Mouse (Mus musculus): ENCODE results near the gene Ntn1. TPM values are rescaled to one million over a fixed set of nuclear protein-coding genes. Genes with fewer than 3 reads are reported as not detected.

The Ntn1 gene
- polyA plus RNA-seq, 1 experiment from 2014 or later = 4.8 TPM

- Histone ChIP-seq H3K9ac (ENCODE audit: low read length) (no peak overlapping the region), H3K4me2 (ENCODE audit: low read depth, low read length, severe bottlenecking) (no peak overlapping the region), H3K4me1 (replicated peaks; ENCODE audit: control insufficient read depth, insufficient read depth, low read length) (peaks cover 7% of the 10 kb centered on the region; the same call in 1 of the 2 replicates), H3K36me3 (ENCODE audit: control insufficient read depth, insufficient read depth, low read length) (no peaks in the 10 kb centered on the region), H3K4me3 (ENCODE audit: low read depth, low read length) (no peak overlapping the region), H3K27me3 (ENCODE audit: control insufficient read depth, insufficient read depth, low read length) (no peaks in the 10 kb centered on the region), H3K27ac (ENCODE audit: low read depth, low read length) (no peak overlapping the region), H3K9me3 (ENCODE audit: control insufficient read depth, low read length) (no peaks in the 10 kb centered on the region)
- DNase-seq (ENCODE audit: low spot score) = no peak
- ATAC-seq (replicated peaks; ENCODE audit: low FRiP score) = no peak
- WGBS = 84% methylated on average over 10 of the region's 10 CpGs
Observed at GRCm38 (mm10) chr11:68203658-68204315, 196.8 kb downstream of the Ntn1 start.

- H3K4me3 ChIP-seq (ENCODE audit: low read depth, low read length) = no peak overlapping the region
- H3K4me2 ChIP-seq (ENCODE audit: low read depth, low read length, severe bottlenecking) = no peak overlapping the region
- no peak for DNase-seq (ENCODE audit: low spot score)
- no peaks in the 10 kb centered on the region for H3K27me3 ChIP-seq (ENCODE audit: control insufficient read depth, insufficient read depth, low read length)
- 59% methylated on average over 10 of the region's 10 CpGs for WGBS
- H3K27ac ChIP-seq (ENCODE audit: low read depth, low read length) = no peak overlapping the region
- peaks cover 7% of the 10 kb centered on the region; the same call in 1 of the 2 replicates for H3K4me1 ChIP-seq (replicated peaks; ENCODE audit: control insufficient read depth, insufficient read depth, low read length)
- no peak for ATAC-seq (replicated peaks; ENCODE audit: low FRiP score)
- no peak overlapping the region for H3K9ac ChIP-seq (ENCODE audit: low read length)
- no peaks in the 10 kb centered on the region for H3K9me3 ChIP-seq (ENCODE audit: control insufficient read depth, low read length)
- H3K36me3 ChIP-seq (ENCODE audit: control insufficient read depth, insufficient read depth, low read length) = no peaks in the 10 kb centered on the region
Observed at GRCm38 (mm10) chr11:68202561-68202960, 198.1 kb downstream of the Ntn1 start.

- H3K4me3 ChIP-seq (ENCODE audit: low read depth, low read length) = no peak overlapping the region
- H3K9ac ChIP-seq (ENCODE audit: low read length) = no peak overlapping the region
- no peak overlapping the region for H3K4me2 ChIP-seq (ENCODE audit: low read depth, low read length, severe bottlenecking)
- H3K27ac ChIP-seq (ENCODE audit: low read depth, low read length) = no peak overlapping the region
- H3K27me3 ChIP-seq (ENCODE audit: control insufficient read depth, insufficient read depth, low read length) = no peaks in the 10 kb centered on the region
- H3K9me3 ChIP-seq (ENCODE audit: control insufficient read depth, low read length) = no peaks in the 10 kb centered on the region
- ATAC-seq (replicated peaks; ENCODE audit: low FRiP score) = no peak
- H3K4me1 ChIP-seq (replicated peaks; ENCODE audit: control insufficient read depth, insufficient read depth, low read length) = peaks cover 7% of the 10 kb centered on the region; the same call in 1 of the 2 replicates
- WGBS = 82% methylated on average over 10 of the region's 10 CpGs
- no peak for DNase-seq (ENCODE audit: low spot score)
- H3K36me3 ChIP-seq (ENCODE audit: control insufficient read depth, insufficient read depth, low read length) = no peaks in the 10 kb centered on the region
Observed at GRCm38 (mm10) chr11:68201811-68202459, 198.7 kb downstream of the Ntn1 start.

GRCm38 (mm10) chr11:68201063-68201462 is 199.6 kb downstream of the Ntn1 start:
- Histone ChIP-seq H3K27ac (ENCODE audit: low read depth, low read length) (no peak overlapping the region), H3K9me3 (ENCODE audit: control insufficient read depth, low read length) (no peaks in the 10 kb centered on the region), H3K9ac (ENCODE audit: low read length) (no peak overlapping the region), H3K27me3 (ENCODE audit: control insufficient read depth, insufficient read depth, low read length) (no peaks in the 10 kb centered on the region), H3K4me3 (ENCODE audit: low read depth, low read length) (no peak overlapping the region), H3K36me3 (ENCODE audit: control insufficient read depth, insufficient read depth, low read length) (no peaks in the 10 kb centered on the region), H3K4me1 (replicated peaks; ENCODE audit: control insufficient read depth, insufficient read depth, low read length) (peaks cover 7% of the 10 kb centered on the region; the same call in 1 of the 2 replicates), H3K4me2 (ENCODE audit: low read depth, low read length, severe bottlenecking) (no peak overlapping the region)
- ATAC-seq (replicated peaks; ENCODE audit: low FRiP score) = no peak
- WGBS = 90% methylated on average over 1 of the region's 1 CpGs
- DNase-seq (ENCODE audit: low spot score) = no peak

GRCm38 (mm10) chr11:68200500-68200899 is 200.1 kb downstream of the Ntn1 start:
- peaks cover 7% of the 10 kb centered on the region; the same call in 1 of the 2 replicates for H3K4me1 ChIP-seq (replicated peaks; ENCODE audit: control insufficient read depth, insufficient read depth, low read length)
- 88% methylated on average over 4 of the region's 4 CpGs for WGBS

GRCm38 (mm10) chr11:68199801-68200423 is 200.7 kb downstream of the Ntn1 start:
- Histone ChIP-seq H3K4me3 (ENCODE audit: low read depth, low read length) (no peak overlapping the region), H3K9me3 (ENCODE audit: control insufficient read depth, low read length) (no peaks in the 10 kb centered on the region), H3K36me3 (ENCODE audit: control insufficient read depth, insufficient read depth, low read length) (no peaks in the 10 kb centered on the region), H3K4me1 (replicated peaks; ENCODE audit: control insufficient read depth, insufficient read depth, low read length) (peaks cover 7% of the 10 kb centered on the region; the same call in 1 of the 2 replicates), H3K9ac (ENCODE audit: low read length) (no peak overlapping the region), H3K4me2 (ENCODE audit: low read depth, low read length, severe bottlenecking) (no peak overlapping the region), H3K27ac (ENCODE audit: low read depth, low read length) (no peak overlapping the region), H3K27me3 (ENCODE audit: control insufficient read depth, insufficient read depth, low read length) (no peaks in the 10 kb centered on the region)
- WGBS = 42% methylated on average over 10 of the region's 10 CpGs
- DNase-seq (ENCODE audit: low spot score) = no peak
- no peak for ATAC-seq (replicated peaks; ENCODE audit: low FRiP score)

More at GRCm38 (mm10) chr11:68200500-68200899, 200.1 kb downstream of the Ntn1 start:
- H3K9ac ChIP-seq (ENCODE audit: low read length) = no peak overlapping the region
- H3K4me2 ChIP-seq (ENCODE audit: low read depth, low read length, severe bottlenecking) = no peak overlapping the region
- H3K27me3 ChIP-seq (ENCODE audit: control insufficient read depth, insufficient read depth, low read length) = no peaks in the 10 kb centered on the region
- no peaks in the 10 kb centered on the region for H3K36me3 ChIP-seq (ENCODE audit: control insufficient read depth, insufficient read depth, low read length)
- H3K4me3 ChIP-seq (ENCODE audit: low read depth, low read length) = no peak overlapping the region
- no peaks in the 10 kb centered on the region for H3K9me3 ChIP-seq (ENCODE audit: control insufficient read depth, low read length)
- no peak overlapping the region for H3K27ac ChIP-seq (ENCODE audit: low read depth, low read length)
- no peak for DNase-seq (ENCODE audit: low spot score)
- no peak for ATAC-seq (replicated peaks; ENCODE audit: low FRiP score)

- DNase-seq (ENCODE audit: low spot score) (no peak), ATAC-seq (replicated peaks; ENCODE audit: low FRiP score) (no peak)
- Histone ChIP-seq H3K4me3 (ENCODE audit: low read depth, low read length) (no peak overlapping the region), H3K27ac (ENCODE audit: low read depth, low read length) (no peak overlapping the region), H3K4me1 (replicated peaks; ENCODE audit: control insufficient read depth, insufficient read depth, low read length) (peaks cover 7% of the 10 kb centered on the region; the same call in 1 of the 2 replicates), H3K36me3 (ENCODE audit: control insufficient read depth, insufficient read depth, low read length) (no peaks in the 10 kb centered on the region), H3K27me3 (ENCODE audit: control insufficient read depth, insufficient read depth, low read length) (no peaks in the 10 kb centered on the region), H3K9ac (ENCODE audit: low read length) (no peak overlapping the region), H3K4me2 (ENCODE audit: low read depth, low read length, severe bottlenecking) (no peak overlapping the region), H3K9me3 (ENCODE audit: control insufficient read depth, low read length) (no peaks in the 10 kb centered on the region)
- WGBS = 85% methylated on average over 8 of the region's 8 CpGs
Observed at GRCm38 (mm10) chr11:68199103-68199502, 201.5 kb downstream of the Ntn1 start.

- no peak for DNase-seq (ENCODE audit: low spot score)
- H3K4me1 ChIP-seq (replicated peaks; ENCODE audit: control insufficient read depth, insufficient read depth, low read length) = peaks cover 7% of the 10 kb centered on the region; the same call in 1 of the 2 replicates
Observed at GRCm38 (mm10) chr11:68198696-68199095, 201.9 kb downstream of the Ntn1 start.

More at GRCm38 (mm10) chr11:68198696-68199095, 201.9 kb downstream of the Ntn1 start:
- WGBS = 79% methylated on average over 10 of the region's 10 CpGs
- no peak for ATAC-seq (replicated peaks; ENCODE audit: low FRiP score)
- H3K9me3 ChIP-seq (ENCODE audit: control insufficient read depth, low read length) = no peaks in the 10 kb centered on the region
- no peaks in the 10 kb centered on the region for H3K27me3 ChIP-seq (ENCODE audit: control insufficient read depth, insufficient read depth, low read length)
- no peak overlapping the region for H3K27ac ChIP-seq (ENCODE audit: low read depth, low read length)
- no peak overlapping the region for H3K4me2 ChIP-seq (ENCODE audit: low read depth, low read length, severe bottlenecking)
- H3K9ac ChIP-seq (ENCODE audit: low read length) = no peak overlapping the region
- no peaks in the 10 kb centered on the region for H3K36me3 ChIP-seq (ENCODE audit: control insufficient read depth, insufficient read depth, low read length)
- no peak overlapping the region for H3K4me3 ChIP-seq (ENCODE audit: low read depth, low read length)

Measured in forebrain, embryonic 11.5 days (tissue).